Mouse (Mus musculus) neural tube, embryonic 11.5 days (tissue): ENCODE data around the gene Pskh1. TPM values are rescaled to one million over a fixed set of nuclear protein-coding genes. Genes with fewer than 3 reads are reported as not detected.

ENCODE experiments used
- ATAC-seq: fragments of 200-750 bp; cut with Nextera tagmentation; 2 replicates; pipeline ENCODE4 v1.8.0; 2017; ENCODE audit warnings: moderate number of reproducible peaks, mild to moderate bottlenecking, moderate TSS enrichment, moderate library complexity; ENCODE audit not compliant: insufficient read depth, low FRiP score, low TSS enrichment
- DNase-seq: peaks from one replicate; pipeline ENCODE4 v3.0.0-alpha.2; 2015; ENCODE audit warnings: low spot score
- H3K27ac ChIP-seq: fragments of 300-500 bp; sonication (generic); 2 replicates; pipeline ENCODE4 v1.5.1; 2014; ENCODE audit warnings: low read depth, mild to moderate bottlenecking, low read length
- H3K27me3 ChIP-seq: fragments of 300-500 bp; sonication (generic); 2 replicates; pipeline ENCODE4 v1.6.1; 2014; ENCODE audit warnings: mild to moderate bottlenecking, low read length, mixed read lengths; ENCODE audit not compliant: control insufficient read depth, insufficient read depth
- H3K36me3 ChIP-seq: fragments of 300-500 bp; sonication (generic); 2 replicates; pipeline ENCODE4 v1.6.1; 2014; ENCODE audit warnings: mild to moderate bottlenecking, low read length, moderate library complexity, mixed read lengths; ENCODE audit not compliant: control insufficient read depth, insufficient read depth
- H3K4me1 ChIP-seq: fragments of 300-500 bp; sonication (generic); 2 replicates; pipeline ENCODE4 v1.6.1; 2014; ENCODE audit warnings: low read length, mixed read lengths; ENCODE audit not compliant: control insufficient read depth, insufficient read depth
- H3K4me2 ChIP-seq: fragments of 300-500 bp; sonication (generic); 2 replicates; pipeline ENCODE4 v1.6.1; 2014; ENCODE audit warnings: low read depth, mild to moderate bottlenecking, moderate library complexity
- H3K4me3 ChIP-seq: fragments of 300-500 bp; sonication (generic); 2 replicates; pipeline ENCODE4 v1.5.1; 2014; ENCODE audit warnings: low read depth, low read length
- H3K9ac ChIP-seq: fragments of 300-500 bp; sonication (generic); 2 replicates; pipeline ENCODE4 v1.6.1; 2014; ENCODE audit warnings: mild to moderate bottlenecking, low read length
- H3K9me3 ChIP-seq: fragments of 300-500 bp; sonication (generic); 2 replicates; pipeline ENCODE4 v1.6.1; 2016; ENCODE audit warnings: low read length; ENCODE audit not compliant: control insufficient read depth
- WGBS: fragments of 180-500 bp; shearing (Covaris S2); extraction: QIAGEN DNeasy Blood & Tissue Kit; methylation state at CpG from one replicate; pipeline ENCODE4 v1.1.7; 2014; 5-methylcytosine and 5-hydroxymethylcytosine counted together
- polyA plus RNA-seq: library from polyadenylated mRNA; unstranded; fragments of >200 nt; fragmentation: Nextera tagmentation; extraction: Ambion mirVana; gene quantifications from 2 replicates; pipeline ENCODE4 v1.2.1, GENCODE M21; 2014

The Pskh1 gene
- polyA plus RNA-seq = 18.1 and 20.4 TPM in 2 replicates

GRCm38 (mm10) chr8:105900180-105900940, at the start of gene Pskh1:
TSS of gene Pskh1 (plus strand) at chr8:105900441.
- Histone ChIP-seq H3K4me3 (peak within 1 kb of the TSS; percentile 83), H3K9me3 (no peaks in the 10 kb centered on the region), H3K27ac (peak within 1 kb of the TSS; percentile 61), H3K36me3 (no peaks in the 10 kb centered on the region), H3K4me2 (peak within 1 kb of the TSS; percentile 61), H3K27me3 (no peaks in the 10 kb centered on the region), H3K9ac (peak within 1 kb of the TSS; percentile 92), H3K4me1 (peaks cover 4% of the 10 kb centered on the region)
- under 1% methylated on average over 68 of the region's 68 CpGs for WGBS
- peak; percentile 93 for ATAC-seq
- DNase-seq = peak; percentile 96

GRCm38 (mm10) chr8:105850611-105851010, 49.6 kb upstream of the Pskh1 start:
- Histone ChIP-seq H3K9ac (no peak overlapping the region), H3K4me3 (0 out of 2 replicates have a peak overlapping the region, but pooled peaks have one; percentile 8)
- 83% methylated on average over 7 of the region's 7 CpGs for WGBS

GRCm38 (mm10) chr8:105851651-105852143, 48.5 kb upstream of the Pskh1 start:
- Histone ChIP-seq H3K4me3 (peak overlapping the region; percentile 84), H3K4me1 (peaks cover 13% of the 10 kb centered on the region), H3K4me2 (peak overlapping the region; percentile 60), H3K36me3 (peaks cover 8% of the 10 kb centered on the region), H3K9me3 (no peaks in the 10 kb centered on the region), H3K27me3 (no peaks in the 10 kb centered on the region), H3K9ac (peak overlapping the region; percentile 80), H3K27ac (no peak overlapping the region)
- WGBS = 0% methylated on average over 34 of the region's 34 CpGs
- DNase-seq (peak; percentile 94), ATAC-seq (peak; percentile 61)

More at GRCm38 (mm10) chr8:105850611-105851010, 49.6 kb upstream of the Pskh1 start:
- H3K9me3 ChIP-seq = no peaks in the 10 kb centered on the region
- H3K4me2 ChIP-seq = peak overlapping the region; percentile 18
- peaks cover 6% of the 10 kb centered on the region; the same call in 1 of the 2 replicates for H3K4me1 ChIP-seq
- H3K36me3 ChIP-seq = peaks cover 12% of the 10 kb centered on the region
- H3K27ac ChIP-seq = no peak overlapping the region
- H3K27me3 ChIP-seq = no peaks in the 10 kb centered on the region
- no peak for DNase-seq
- no peak for ATAC-seq

GRCm38 (mm10) chr8:105852146-105852729, 48.0 kb upstream of the Pskh1 start:
- H3K27me3 ChIP-seq = no peaks in the 10 kb centered on the region
- no peak overlapping the region for H3K9ac ChIP-seq
- H3K9me3 ChIP-seq = no peaks in the 10 kb centered on the region
- ATAC-seq = no peak
- H3K4me2 ChIP-seq = no peak overlapping the region
- DNase-seq = peak; percentile 20
- H3K36me3 ChIP-seq = peaks cover 3% of the 10 kb centered on the region; the same call in 1 of the 2 replicates
- peak overlapping the region; percentile 84; the same call in 1 of the 2 replicates for H3K4me3 ChIP-seq
- 86% methylated on average over 12 of the region's 12 CpGs for WGBS
- H3K4me1 ChIP-seq = peaks cover 19% of the 10 kb centered on the region
- H3K27ac ChIP-seq = no peak overlapping the region

GRCm38 (mm10) chr8:105853178-105853577, 47.1 kb upstream of the Pskh1 start, which contains the start of gene Cenpt:
TSS of gene Cenpt (minus strand) at chr8:105853278.
- H3K9me3 ChIP-seq = no peaks in the 10 kb centered on the region
- peaks cover under 1% of the 10 kb centered on the region; the same call in 1 of the 2 replicates for H3K36me3 ChIP-seq
- ATAC-seq = no peak
- peaks cover 23% of the 10 kb centered on the region for H3K4me1 ChIP-seq
- no peaks in the 10 kb centered on the region for H3K27me3 ChIP-seq
- H3K4me2 ChIP-seq = no peak within 1 kb of the TSS
- H3K4me3 ChIP-seq = no peak within 1 kb of the TSS
- H3K27ac ChIP-seq = no peak within 1 kb of the TSS
- no peak within 1 kb of the TSS for H3K9ac ChIP-seq
- no peak for DNase-seq
- WGBS = 88% methylated on average over 3 of the region's 3 CpGs

- Histone ChIP-seq H3K27ac (peak overlapping the region; percentile 85; the same call in 1 of the 2 replicates), H3K36me3 (no peaks in the 10 kb centered on the region; the same call in 1 of the 2 replicates), H3K9me3 (no peaks in the 10 kb centered on the region), H3K27me3 (no peaks in the 10 kb centered on the region), H3K4me1 (peaks cover 23% of the 10 kb centered on the region), H3K4me2 (peak overlapping the region; percentile 93), H3K9ac (no peak overlapping the region; the same call in 1 of the 2 replicates), H3K4me3 (peak overlapping the region; percentile 69)
- WGBS = 28% methylated on average over 8 of the region's 8 CpGs
- ATAC-seq = no peak; the same call in 1 of the 2 replicates
- DNase-seq = no peak
These were observed 45.9 kb upstream of the Pskh1 start for GRCm38 (mm10) chr8:105854303-105854702.

- DNase-seq = peak; percentile 95
- H3K27ac ChIP-seq = peak within 1 kb of the TSS; percentile 85
- H3K4me3 ChIP-seq = peak within 1 kb of the TSS; percentile 69
- no peaks in the 10 kb centered on the region for H3K27me3 ChIP-seq
- peaks cover 27% of the 10 kb centered on the region for H3K4me1 ChIP-seq
- peak; percentile 91 for ATAC-seq
- H3K9ac ChIP-seq = peak within 1 kb of the TSS; percentile 78
- no peaks in the 10 kb centered on the region; the same call in 1 of the 2 replicates for H3K36me3 ChIP-seq
- under 1% methylated on average over 43 of the region's 43 CpGs for WGBS
- H3K9me3 ChIP-seq = no peaks in the 10 kb centered on the region
- H3K4me2 ChIP-seq = peak within 1 kb of the TSS; percentile 93
These were observed 45.5 kb upstream of the Pskh1 start, which contains the start of gene Thap11 for GRCm38 (mm10) chr8:105854715-105855216. TSS of gene Thap11 (plus strand) at chr8:105855132.
